Mouse (Mus musculus) left cerebral cortex, adult 18-20 months (tissue): ENCODE results near the gene B4galnt4. TPM values are rescaled to one million over a fixed set of nuclear protein-coding genes. Genes with fewer than 3 reads are reported as not detected.

Source experiments
- DNase-seq, 2 experiments: peaks; one replicate each; pipeline ENCODE4 v3.0.0; 2021 to 2022; ENCODE audit warnings: low spot score in 2 of 2, mixed read lengths in 1 of 2
- total RNA-seq, 2 experiments: library from RNA; stranded (reverse); gene quantifications; 2 replicates each; pipeline ENCODE4 v1.2.3; 2021

B4galnt4 gene
- total RNA-seq, 2 experiments from 2014 or later, result 85.9 to 86.1 TPM

DNA sequence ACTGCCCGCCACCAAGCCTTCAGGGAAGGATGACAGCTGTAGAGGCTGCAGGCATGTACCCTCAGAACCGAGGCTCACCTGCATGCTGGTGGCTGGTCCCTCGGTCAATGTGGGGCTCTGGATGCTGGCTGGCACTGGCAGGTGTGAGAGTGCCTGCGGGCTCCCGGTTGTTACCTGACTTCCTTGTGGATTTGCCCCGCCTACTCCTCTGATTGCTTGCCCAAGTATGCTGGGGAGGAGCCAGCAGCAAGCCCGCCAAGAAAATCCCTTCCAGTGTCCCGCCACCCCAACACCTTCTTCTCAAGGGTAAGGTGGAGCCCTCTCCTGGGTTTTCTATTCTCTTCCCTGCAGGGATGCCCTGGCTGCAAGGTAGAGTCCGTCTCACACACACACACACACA is 56.7 kb downstream of the B4galnt4 start, which contains the start of gene Ano9:
TSS of gene Ano9 (minus strand) at position 171 of the 400 bp plus-strand sequence.
- DNase-seq, result no peak

DNA sequence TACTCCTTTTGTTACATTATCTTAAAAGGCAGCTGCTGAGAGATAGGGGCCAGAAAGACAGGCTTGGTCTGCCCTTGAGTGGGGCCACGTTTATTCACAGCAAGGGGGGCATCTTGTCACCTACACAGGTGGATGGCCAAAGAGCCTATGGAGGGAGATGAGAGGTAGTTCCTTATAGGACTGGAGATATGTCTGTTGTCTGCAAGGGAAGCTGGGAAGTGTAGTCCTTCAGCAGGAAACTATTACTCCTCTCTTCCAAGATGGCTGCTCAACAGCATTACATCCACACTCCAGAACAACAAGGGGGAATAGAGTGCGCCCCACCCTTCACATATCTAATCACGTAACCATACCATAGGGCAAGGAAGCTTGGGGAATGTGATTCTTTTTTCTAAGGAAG is 58.6 kb downstream of the B4galnt4 start:
- DNase-seq, result no peak

DNA sequence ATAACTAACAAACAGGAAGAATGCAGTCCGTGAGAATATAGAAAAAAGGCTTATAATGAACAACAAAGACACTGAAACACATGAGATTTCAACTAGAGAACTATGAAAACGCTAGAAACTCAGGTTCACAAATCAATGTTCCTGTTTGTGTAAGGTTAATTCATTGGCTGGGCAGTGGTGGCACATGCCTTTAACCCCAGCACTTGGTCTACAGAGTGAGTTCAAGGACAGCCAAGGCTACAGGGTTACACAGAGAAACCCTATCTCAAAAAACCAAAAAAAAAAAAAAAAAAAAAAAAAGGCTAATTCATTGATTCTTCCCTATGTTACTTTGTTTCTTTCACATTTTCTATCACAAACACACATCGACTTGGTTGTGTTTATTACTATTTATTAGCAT is 59.7 kb downstream of the B4galnt4 start:
- DNase-seq, result no peak

DNA sequence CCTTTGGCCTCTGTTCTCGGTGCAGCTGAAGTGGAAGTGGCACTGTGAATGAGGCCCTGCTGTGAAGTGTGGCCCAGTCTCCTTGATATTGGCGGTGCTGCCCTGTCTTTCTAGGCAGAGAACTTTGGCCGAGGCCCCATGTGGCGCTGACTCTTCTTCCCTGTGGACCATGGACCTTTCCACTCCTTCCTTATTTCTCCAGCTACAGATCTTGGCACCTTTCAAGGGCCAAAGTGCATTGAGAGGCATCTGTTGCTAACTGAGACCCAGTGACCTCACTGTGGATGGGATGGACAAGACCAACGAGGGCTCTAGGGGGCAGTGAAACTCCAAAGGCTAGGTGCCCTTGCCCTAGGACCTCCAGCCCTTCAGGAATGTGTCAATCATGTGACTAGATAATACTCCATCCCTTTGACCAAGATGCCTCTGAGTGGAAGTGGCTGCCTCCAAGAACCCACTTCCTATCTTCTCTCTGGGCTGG is 60.2 kb downstream of the B4galnt4 start:
- no peak for DNase-seq

Other genes starting within 250 kb of the B4galnt4 start
- gene Zfp941, start 238.9 kb upstream of the B4galnt4 start, total RNA-seq, result 10 to 100 TPM; 23.3 to 29.6 TPM
- gene Urah, start 226.1 kb upstream of the B4galnt4 start, total RNA-seq, result 1 to 10 TPM; 3.3 to 5.0 TPM
- not detected for gene Scgb1c1, start 215.6 kb upstream of the B4galnt4 start, total RNA-seq
- gene Odf3, start 213.3 kb upstream of the B4galnt4 start, total RNA-seq, result not detected
- gene Gm45785, start 204.8 kb upstream of the B4galnt4 start, total RNA-seq, result 1 to 10 TPM; 1.2 to 1.7 TPM
- gene Ric8a, start 204.1 kb upstream of the B4galnt4 start, total RNA-seq, result 10 to 100 TPM; 70.2 to 75.0 TPM
- 10 to 100 TPM; 23.1 to 24.5 TPM for gene Bet1l, start 203.5 kb upstream of the B4galnt4 start, total RNA-seq
- 100 to 1,000 TPM; 110 to 114 TPM for gene Psmd13, start 179.1 kb upstream of the B4galnt4 start, total RNA-seq
- 10 to 100 TPM; 78.0 to 80.3 TPM for gene Sirt3, start 178.8 kb upstream of the B4galnt4 start, total RNA-seq
- gene Cox8b, start 160.7 kb upstream of the B4galnt4 start, total RNA-seq, result 1 to 10 TPM; 1.6 to 1.7 TPM
- under 1 TPM; 0.47 to 0.51 TPM for gene Nlrp6, start 140.2 kb upstream of the B4galnt4 start, total RNA-seq
- 1 to 10 TPM; 4.4 to 6.7 TPM for gene Pgghg, start 119.7 kb upstream of the B4galnt4 start, total RNA-seq
- not detected for gene Ifitm5, start 110.8 kb upstream of the B4galnt4 start, total RNA-seq
- gene Gm45717, start 105.2 kb upstream of the B4galnt4 start, total RNA-seq, result not detected
- 10 to 100 TPM; 13.3 to 16.1 TPM for gene Ifitm2, start 105.1 kb upstream of the B4galnt4 start, total RNA-seq
- 1 to 10 TPM; 2.0 to 3.4 TPM for gene Ifitm1, start 93.9 kb upstream of the B4galnt4 start, total RNA-seq
- gene Ifitm3, start 50.3 kb upstream of the B4galnt4 start, total RNA-seq, result 10 to 100 TPM; 12.9 to 13.6 TPM
- gene Ifitm6, start 43.2 kb upstream of the B4galnt4 start, total RNA-seq, result under 1 TPM in 1 of 2 experiments, not detected in 1; 0.61 TPM
- not detected for gene Gm17387, start 32.0 kb upstream of the B4galnt4 start, total RNA-seq
- under 1 TPM; 0.26 to 0.33 TPM for gene Pkp3, start 17.1 kb downstream of the B4galnt4 start, total RNA-seq
- gene Sigirr, start 39.5 kb downstream of the B4galnt4 start, total RNA-seq, result 1 to 10 TPM; 2.1 to 2.3 TPM
- not detected for gene Ano9, start 56.7 kb downstream of the B4galnt4 start, total RNA-seq
- gene Ptdss2, start 61.3 kb downstream of the B4galnt4 start, total RNA-seq, result 10 to 100 TPM; 43.9 to 51.1 TPM
- gene Rnh1, start 111.8 kb downstream of the B4galnt4 start, total RNA-seq, result 10 to 100 TPM; 39.0 to 43.2 TPM
- 100 to 1,000 TPM; 223 to 237 TPM for gene Hras, start 132.9 kb downstream of the B4galnt4 start, total RNA-seq
- 1 to 10 TPM; 2.7 to 4.4 TPM for gene Lrrc56, start 133.1 kb downstream of the B4galnt4 start, total RNA-seq
- not detected for gene Lmntd2, start 153.0 kb downstream of the B4galnt4 start, total RNA-seq
- gene Rassf7, start 154.8 kb downstream of the B4galnt4 start, total RNA-seq, result 1 to 10 TPM; 1.4 to 2.5 TPM
- 10 to 100 TPM; 73.6 to 75.1 TPM for gene Phrf1, start 167.7 kb downstream of the B4galnt4 start, total RNA-seq
- gene Irf7, start 205.4 kb downstream of the B4galnt4 start, total RNA-seq, result 1 to 10 TPM in 1 of 2 experiments, under 1 TPM in 1; 1.00 to 2.0 TPM
- not detected for gene Cdhr5, start 215.7 kb downstream of the B4galnt4 start, total RNA-seq
- not detected for gene Sct, start 218.0 kb downstream of the B4galnt4 start, total RNA-seq
- under 1 TPM; 0.33 to 0.66 TPM for gene Drd4, start 230.9 kb downstream of the B4galnt4 start, total RNA-seq